Mouse (Mus musculus) heart, embryonic 10.5 days (tissue): Measurements from ENCODE around the gene Hspb2. TPM values are rescaled to one million over a fixed set of nuclear protein-coding genes. Genes with fewer than 3 reads are reported as not detected.

ENCODE experiments used
- DNase-seq: peaks from one replicate; pipeline ENCODE4 v3.0.0-alpha.2; 2017; ENCODE audit warnings: low spot score
- H3K27ac ChIP-seq: fragments of 300-500 bp; sonication (generic); 2 replicates; pipeline ENCODE4 v1.5.1; 2016; ENCODE audit warnings: mild to moderate bottlenecking
- H3K27me3 ChIP-seq: fragments of 300-500 bp; sonication (generic); 2 replicates; pipeline ENCODE4 v1.6.1; 2016; ENCODE audit warnings: mild to moderate bottlenecking; ENCODE audit not compliant: poor library complexity, insufficient read depth, severe bottlenecking
- H3K36me3 ChIP-seq: fragments of 300-500 bp; sonication (generic); 2 replicates; pipeline ENCODE4 v1.6.1; 2016; ENCODE audit warnings: mild to moderate bottlenecking, moderate library complexity
- H3K4me1 ChIP-seq: fragments of 300-500 bp; sonication (generic); 2 replicates; pipeline ENCODE4 v1.6.1; 2016; ENCODE audit warnings: mild to moderate bottlenecking
- H3K4me3 ChIP-seq: fragments of 300-500 bp; sonication (generic); 2 replicates; pipeline ENCODE4 v1.5.1; 2016; ENCODE audit warnings: mild to moderate bottlenecking, moderate library complexity
- H3K9me3 ChIP-seq: fragments of 300-500 bp; sonication (generic); 2 replicates; pipeline ENCODE4 v1.6.1; 2016; ENCODE audit warnings: mild to moderate bottlenecking, moderate library complexity
- WGBS: fragments of 180-500 bp; shearing (Covaris S2); methylation state at CpG from one replicate; pipeline ENCODE4 v1.1.7; 2016; 5-methylcytosine and 5-hydroxymethylcytosine counted together
- polyA plus RNA-seq: library from polyadenylated mRNA; unstranded; fragments of >200 nt; fragmentation: Nextera tagmentation; extraction: Ambion mirVana; gene quantifications from 2 replicates; pipeline ENCODE4 v1.2.1, GENCODE M21; 2016

Gene Hspb2
- polyA plus RNA-seq, 1 experiment from 2014 or later, result 227 TPM

DNA sequence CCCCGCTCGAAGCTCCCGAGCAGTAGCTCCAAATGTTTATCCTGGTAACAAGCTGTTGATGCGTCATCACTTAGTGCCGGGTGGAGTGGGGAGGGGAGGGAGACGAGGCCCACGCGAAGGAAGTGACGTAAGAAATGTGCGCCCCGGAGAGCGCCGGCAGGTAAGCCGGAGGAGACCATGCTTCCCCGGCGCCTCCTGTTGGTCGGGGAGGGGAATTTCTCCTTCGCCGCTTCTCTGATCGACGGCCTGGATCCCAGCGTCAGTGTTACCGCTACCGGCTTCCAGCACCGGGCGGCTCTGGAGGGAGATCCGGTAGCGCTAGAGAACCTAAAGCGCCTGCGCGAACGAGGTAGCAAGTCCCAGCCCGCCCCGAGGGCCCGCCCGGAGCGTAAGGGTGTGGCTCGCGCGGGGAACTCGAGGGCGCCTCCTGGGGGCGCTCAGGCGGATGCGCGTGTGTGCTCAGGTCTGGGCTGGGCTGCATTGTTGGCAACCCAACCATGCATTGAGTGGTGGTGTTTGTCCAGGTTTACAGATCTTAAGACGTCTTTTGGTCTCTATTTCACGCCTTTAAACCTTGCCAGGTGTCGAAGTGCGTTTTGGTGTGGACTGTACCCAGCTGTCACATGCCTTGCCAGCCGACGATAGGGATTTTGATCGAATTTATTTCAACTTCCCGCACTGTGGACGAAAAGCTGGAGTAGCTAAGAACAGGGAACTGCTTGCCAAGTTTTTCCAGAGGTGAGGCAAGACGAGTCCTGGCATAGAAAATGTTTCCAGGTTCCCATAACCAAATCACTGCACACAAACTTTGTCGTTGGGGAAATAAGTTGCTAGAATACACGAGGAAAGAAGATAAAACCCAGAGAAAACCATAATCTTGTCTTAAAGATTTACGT, 16.2 kb upstream of the Hspb2 start, which contains the start of gene Fdxacb1:
Fdxacb1 (plus strand) TSS at position 130 of the 896 bp plus-strand sequence.
- Histone ChIP-seq H3K36me3 (peaks cover 11% of the 10 kb centered on the region), H3K27me3 (no peaks in the 10 kb centered on the region), H3K4me1 (peaks cover 13% of the 10 kb centered on the region), H3K9me3 (no peaks in the 10 kb centered on the region), H3K27ac (peak within 1 kb of the TSS; percentile 93), H3K4me3 (peak within 1 kb of the TSS; percentile 66)
- 4% methylated on average over 59 of the region's 59 CpGs for WGBS
- peak; percentile 98 for DNase-seq

GRCm38 (mm10) chr9:50767531-50768106, 15.5 kb upstream of the Hspb2 start:
- 7% methylated on average over 17 of the region's 17 CpGs for WGBS
- H3K9me3 ChIP-seq, result no peaks in the 10 kb centered on the region
- peaks cover 11% of the 10 kb centered on the region for H3K36me3 ChIP-seq
- no peaks in the 10 kb centered on the region for H3K27me3 ChIP-seq
- peak overlapping the region; percentile 93 for H3K27ac ChIP-seq
- H3K4me1 ChIP-seq, result peaks cover 13% of the 10 kb centered on the region
- H3K4me3 ChIP-seq, result peak overlapping the region; percentile 66
- DNase-seq, result no peak

DNA sequence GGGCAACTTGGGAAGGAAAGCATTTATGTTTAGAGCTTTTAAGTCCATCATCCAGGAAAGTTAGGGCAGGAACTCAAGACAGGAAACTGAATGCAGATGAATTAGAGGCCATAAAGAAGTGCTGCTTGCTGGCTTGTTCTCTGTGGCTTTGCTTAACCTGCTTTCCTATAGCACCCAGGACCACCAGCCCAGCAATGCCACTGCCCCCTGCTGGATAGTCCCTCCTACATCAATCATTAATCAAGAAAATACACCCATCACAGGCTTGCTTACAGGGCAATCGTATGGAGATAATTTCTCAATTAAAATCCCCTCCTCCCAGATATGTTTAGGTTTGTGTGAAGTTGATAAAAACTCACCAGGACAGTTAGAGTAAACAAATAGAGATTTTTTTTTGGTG, 11.2 kb upstream of the Hspb2 start:
- peaks cover 5% of the 10 kb centered on the region for H3K4me1 ChIP-seq
- no peaks in the 10 kb centered on the region for H3K9me3 ChIP-seq
- 72% methylated on average over 1 of the region's 1 CpGs for WGBS
- H3K36me3 ChIP-seq, result no peaks in the 10 kb centered on the region
- H3K27me3 ChIP-seq, result no peaks in the 10 kb centered on the region
- H3K27ac ChIP-seq, result no peak overlapping the region
- H3K4me3 ChIP-seq, result no peak overlapping the region
- no peak for DNase-seq

- no peak overlapping the region for H3K27ac ChIP-seq
- H3K4me3 ChIP-seq, result no peak overlapping the region
- no peaks in the 10 kb centered on the region for H3K27me3 ChIP-seq
- H3K4me1 ChIP-seq, result no peaks in the 10 kb centered on the region
- peaks cover 2% of the 10 kb centered on the region; the same call in 1 of the 2 replicates for H3K36me3 ChIP-seq
- H3K9me3 ChIP-seq, result no peaks in the 10 kb centered on the region
- WGBS, result 57% methylated on average over 6 of the region's 6 CpGs
- no peak for DNase-seq
These were observed 9.5 kb upstream of the Hspb2 start for GRCm38 (mm10) chr9:50761520-50762243.

GRCm38 (mm10) chr9:50756711-50757110, 4.6 kb upstream of the Hspb2 start:
- Histone ChIP-seq H3K27me3 (no peaks in the 10 kb centered on the region), H3K9me3 (no peaks in the 10 kb centered on the region), H3K27ac (no peak overlapping the region), H3K36me3 (peaks cover 21% of the 10 kb centered on the region), H3K4me3 (no peak overlapping the region), H3K4me1 (peaks cover 7% of the 10 kb centered on the region; the same call in 1 of the 2 replicates)
- WGBS, result 62% methylated on average over 5 of the region's 5 CpGs
- no peak for DNase-seq

DNA sequence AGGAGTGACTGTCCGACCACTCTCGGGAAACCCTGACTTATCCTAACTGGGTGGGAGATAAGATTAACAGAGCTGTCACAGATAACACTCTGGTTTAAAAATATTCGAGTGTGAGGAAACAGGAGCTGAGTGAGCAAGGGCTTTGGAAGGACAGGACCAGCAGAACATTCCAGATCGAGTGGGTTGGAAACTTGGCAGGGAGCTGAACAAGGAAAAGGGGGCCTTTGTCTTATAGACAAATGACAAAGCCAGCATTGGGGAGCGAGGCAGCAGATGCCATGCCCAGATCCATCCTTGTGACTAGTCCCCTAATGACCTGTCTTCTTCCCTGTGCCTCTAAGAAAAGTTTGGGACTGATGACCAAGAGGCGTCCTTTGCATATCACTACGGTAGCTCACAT, 1.8 kb upstream of the Hspb2 start:
- DNase-seq, result no peak
- H3K36me3 ChIP-seq, result peaks cover 21% of the 10 kb centered on the region
- H3K27me3 ChIP-seq, result no peaks in the 10 kb centered on the region
- WGBS, result 22% methylated on average over 7 of the region's 7 CpGs
- peaks cover 21% of the 10 kb centered on the region; the same call in 1 of the 2 replicates for H3K4me1 ChIP-seq
- H3K4me3 ChIP-seq, result peak overlapping the region; percentile 65
- no peaks in the 10 kb centered on the region for H3K9me3 ChIP-seq
- peak overlapping the region; percentile 91 for H3K27ac ChIP-seq

- H3K27me3 ChIP-seq, result no peaks in the 10 kb centered on the region
- WGBS, result 36% methylated on average over 17 of the region's 17 CpGs
- H3K4me3 ChIP-seq, result peak overlapping the region; percentile 65
- H3K36me3 ChIP-seq, result peaks cover 21% of the 10 kb centered on the region
- H3K27ac ChIP-seq, result peak overlapping the region; percentile 91
- H3K4me1 ChIP-seq, result peaks cover 27% of the 10 kb centered on the region; the same call in 1 of the 2 replicates
- DNase-seq, result peak; percentile 94
- no peaks in the 10 kb centered on the region for H3K9me3 ChIP-seq
These were observed 846 bp upstream of the Hspb2 start for GRCm38 (mm10) chr9:50752784-50753615.

- peak within 1 kb of the TSS; percentile 91 for H3K27ac ChIP-seq
- peaks cover 15% of the 10 kb centered on the region for H3K36me3 ChIP-seq
- H3K27me3 ChIP-seq, result no peaks in the 10 kb centered on the region
- no peak for DNase-seq
- H3K9me3 ChIP-seq, result no peaks in the 10 kb centered on the region
- peaks cover 37% of the 10 kb centered on the region; the same call in 1 of the 2 replicates for H3K4me1 ChIP-seq
- peak within 1 kb of the TSS; percentile 65 for H3K4me3 ChIP-seq
- 43% methylated on average over 22 of the region's 22 CpGs for WGBS
These were observed 831 bp downstream of the Hspb2 start, which contains the start of gene Cryab for GRCm38 (mm10) chr9:50751323-50751722. Gene Cryab (plus strand): TSS chr9:50751325.

- Histone ChIP-seq H3K27me3 (no peaks in the 10 kb centered on the region), H3K9me3 (no peaks in the 10 kb centered on the region), H3K4me1 (peaks cover 41% of the 10 kb centered on the region; the same call in 1 of the 2 replicates), H3K36me3 (peaks cover 9% of the 10 kb centered on the region; the same call in 1 of the 2 replicates), H3K4me3 (peak overlapping the region; percentile 65), H3K27ac (peak overlapping the region; percentile 91)
- DNase-seq, result no peak
- WGBS, result 44% methylated on average over 6 of the region's 6 CpGs
These were observed 1.4 kb downstream of the Hspb2 start for GRCm38 (mm10) chr9:50750706-50751105.

- H3K4me3 ChIP-seq, result peak within 1 kb of the TSS; percentile 62
- no peaks in the 10 kb centered on the region for H3K36me3 ChIP-seq
- WGBS, result 2% methylated on average over 19 of the region's 19 CpGs
- DNase-seq, result peak; percentile 80
- peak within 1 kb of the TSS; percentile 87 for H3K27ac ChIP-seq
- H3K27me3 ChIP-seq, result no peaks in the 10 kb centered on the region
- H3K9me3 ChIP-seq, result no peaks in the 10 kb centered on the region
- H3K4me1 ChIP-seq, result peaks cover 39% of the 10 kb centered on the region
These were observed 5.9 kb downstream of the Hspb2 start, which contains the start of gene 2310030G06Rik for GRCm38 (mm10) chr9:50746214-50746677. Gene 2310030G06Rik (minus strand): TSS chr9:50746536.

DNA sequence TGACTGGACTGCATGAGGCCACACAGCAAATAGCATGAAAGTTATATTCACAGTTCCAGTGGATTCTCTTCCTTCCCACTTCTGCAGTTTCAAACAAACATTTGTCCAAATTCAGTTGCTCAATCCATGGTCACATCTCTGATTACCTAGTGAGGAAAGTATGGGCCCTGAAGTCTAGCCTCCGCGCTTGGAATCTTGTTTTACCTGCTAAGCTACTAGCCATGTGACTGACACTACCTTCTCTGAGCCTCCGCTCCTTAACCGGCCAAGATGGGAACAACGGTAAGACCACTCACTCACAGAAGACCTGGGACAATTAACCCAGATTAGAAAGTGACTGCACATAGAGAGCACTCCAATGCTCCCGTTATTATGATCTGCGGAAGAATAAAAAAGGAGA, 6.3 kb downstream of the Hspb2 start:
- Histone ChIP-seq H3K36me3 (0 out of 2 replicates have a peak, but pooled peaks cover 2% of the 10 kb centered on the region), H3K9me3 (no peaks in the 10 kb centered on the region), H3K27me3 (no peaks in the 10 kb centered on the region), H3K27ac (peak overlapping the region; percentile 87), H3K4me1 (peaks cover 36% of the 10 kb centered on the region), H3K4me3 (peak overlapping the region; percentile 62)
- 14% methylated on average over 7 of the region's 7 CpGs for WGBS
- no peak for DNase-seq

GRCm38 (mm10) chr9:50742744-50743143, 9.4 kb downstream of the Hspb2 start:
- Histone ChIP-seq H3K4me1 (peaks cover 28% of the 10 kb centered on the region), H3K36me3 (0 out of 2 replicates have a peak, but pooled peaks cover 3% of the 10 kb centered on the region), H3K4me3 (no peak overlapping the region), H3K27me3 (no peaks in the 10 kb centered on the region), H3K27ac (no peak overlapping the region), H3K9me3 (no peaks in the 10 kb centered on the region)
- DNase-seq, result no peak
- WGBS, result 64% methylated on average over 2 of the region's 2 CpGs
